Mouse (Mus musculus): ENCODE results near the gene Dmd. TPM values are rescaled to one million over a fixed set of nuclear protein-coding genes. Genes with fewer than 3 reads are reported as not detected.

Gene Dmd
- polyA plus RNA-seq, 1 experiment from 2014 or later, result 9.4 TPM

- no peak overlapping the region for H3K4me2 ChIP-seq (ENCODE audit: low read depth, low read length)
- TF ChIP-seq CTCF (IDR thresholded peaks at IDR 0.05; ENCODE audit: low read depth) (no peak), EP300 (IDR thresholded peaks at IDR 0.05; ENCODE audit: low read depth) (no peak)
- H3K4me3 ChIP-seq (ENCODE audit: low read depth, low read length), result no peak overlapping the region
- no peaks in the 10 kb centered on the region for H3K4me1 ChIP-seq (ENCODE audit: insufficient read depth)
- ATAC-seq, result no peak
- no peak overlapping the region for H3K27ac ChIP-seq (ENCODE audit: low read depth)
- DNase-seq, result no peak
- no peak overlapping the region for H3K9ac ChIP-seq (replicated peaks)
- H3K27me3 ChIP-seq (ENCODE audit: insufficient read depth, low read length), result no peaks in the 10 kb centered on the region
- H3K9me3 ChIP-seq (ENCODE audit: low read length), result no peaks in the 10 kb centered on the region
- H3K36me3 ChIP-seq (replicated peaks; ENCODE audit: insufficient read depth, low read length), result no peaks in the 10 kb centered on the region
Measured at GRCm38 (mm10) chrX:85226883-85227282, 2278.2 kb downstream of the Dmd start.

- no peaks in the 10 kb centered on the region for H3K4me1 ChIP-seq (ENCODE audit: insufficient read depth)
- no peaks in the 10 kb centered on the region for H3K36me3 ChIP-seq (replicated peaks; ENCODE audit: insufficient read depth, low read length)
- no peak within 1 kb of the TSS for H3K27ac ChIP-seq (ENCODE audit: low read depth)
- 75% methylated on average over 2 of the region's 2 CpGs for WGBS (ENCODE audit: insufficient replicate concordance)
- no peaks in the 10 kb centered on the region for H3K27me3 ChIP-seq (ENCODE audit: insufficient read depth, low read length)
- ATAC-seq (no peak), DNase-seq (no peak)
- H3K4me3 ChIP-seq (ENCODE audit: low read depth, low read length), result no peak within 1 kb of the TSS
- no peaks in the 10 kb centered on the region for H3K9me3 ChIP-seq (ENCODE audit: low read length)
- no peak within 1 kb of the TSS for H3K9ac ChIP-seq (replicated peaks)
- TF ChIP-seq CTCF (IDR thresholded peaks at IDR 0.05; ENCODE audit: low read depth) (no peak), EP300 (IDR thresholded peaks at IDR 0.05; ENCODE audit: low read depth) (no peak)
- H3K4me2 ChIP-seq (ENCODE audit: low read depth, low read length), result no peak within 1 kb of the TSS
Measured at GRCm38 (mm10) chrX:85249379-85249778, 2300.7 kb downstream of the Dmd start, which contains the start of gene Fthl17a. TSS of gene Fthl17a (plus strand) at chrX:85249679.
